Mouse (Mus musculus) stomach, postnatal 0 days (tissue): ENCODE data around the gene Tlx2. TPM values are rescaled to one million over a fixed set of nuclear protein-coding genes. Genes with fewer than 3 reads are reported as not detected.
A peak's percentile ranks its signal among the peaks of the same experiment; 100 is the strongest.

ENCODE experiments used
- ATAC-seq: fragments of 200-750 bp; cut with Nextera tagmentation; 2 replicates; pipeline ENCODE4 v1.8.0; 2017; ENCODE audit not compliant: low FRiP score, low TSS enrichment
- DNase-seq: peaks from one replicate; pipeline ENCODE4 v3.0.0-alpha.2; 2016; ENCODE audit warnings: low spot score
- H3K27ac ChIP-seq: fragments of 300-500 bp; sonication (generic); replicated peaks from 2 replicates; pipeline ENCODE4 v1.5.1; 2014; ENCODE audit warnings: mild to moderate bottlenecking, control low read depth
- H3K27me3 ChIP-seq: fragments of 300-500 bp; sonication (generic); 2 replicates; pipeline ENCODE4 v1.6.1; 2014; ENCODE audit warnings: low read length; ENCODE audit not compliant: control insufficient read depth, insufficient read depth
- H3K36me3 ChIP-seq: fragments of 300-500 bp; sonication (generic); 2 replicates; pipeline ENCODE4 v1.6.1; 2014; ENCODE audit warnings: low read length, mixed read lengths; ENCODE audit not compliant: control insufficient read depth, insufficient read depth
- H3K4me1 ChIP-seq: fragments of 300-500 bp; sonication (generic); replicated peaks from 2 replicates; pipeline ENCODE4 v1.6.1; 2014; ENCODE audit warnings: antibody characterized with exemption; ENCODE audit not compliant: control insufficient read depth, insufficient read depth
- H3K4me2 ChIP-seq: fragments of 300-500 bp; sonication (generic); replicated peaks from 2 replicates; pipeline ENCODE4 v1.6.1; 2014; ENCODE audit warnings: low read depth, mild to moderate bottlenecking, control low read depth, moderate library complexity
- H3K4me3 ChIP-seq: fragments of 300-500 bp; sonication (generic); 2 replicates; pipeline ENCODE4 v1.5.1; 2014; ENCODE audit warnings: low read depth, low read length, control low read depth
- H3K9ac ChIP-seq: fragments of 300-500 bp; sonication (generic); 2 replicates; pipeline ENCODE4 v1.6.1; 2014; ENCODE audit warnings: mild to moderate bottlenecking, low read length, control low read depth, mixed read lengths
- H3K9me3 ChIP-seq: fragments of 300-500 bp; sonication (generic); 2 replicates; pipeline ENCODE4 v1.6.1; 2016; ENCODE audit warnings: low read length; ENCODE audit not compliant: control insufficient read depth
- CTCF ChIP-seq: IDR thresholded peaks from 2 replicates; pipeline ENCODE4 v1.5.1; 2016; ENCODE audit warnings: antibody characterized with exemption, low read depth, mild to moderate bottlenecking, moderate library complexity
- EP300 ChIP-seq: optimal IDR thresholded peaks from 2 replicates; pipeline ENCODE3; 2016; ENCODE audit warnings: antibody characterized with exemption
- WGBS: fragments of 180-500 bp; shearing (Covaris S2); extraction: QIAGEN DNeasy Blood & Tissue Kit; methylation state at CpG from one replicate; pipeline ENCODE4 v1.1.7; 2014; 5-methylcytosine and 5-hydroxymethylcytosine counted together
- polyA plus RNA-seq: library from polyadenylated mRNA; unstranded; fragments of >200 nt; fragmentation: Nextera tagmentation; extraction: Ambion mirVana; gene quantifications from 2 replicates; pipeline ENCODE4 v1.2.1, GENCODE M21; 2015

The Tlx2 gene
- polyA plus RNA-seq, 1 experiment from 2014 or later = 2.4 TPM

- DNase-seq (peak; percentile 81), ATAC-seq (peak; percentile 78)
- Histone ChIP-seq H3K4me1 (no peaks in the 10 kb centered on the region), H3K4me2 (peak within 1 kb of the TSS; percentile 80), H3K9ac (peak within 1 kb of the TSS; percentile 68), H3K9me3 (no peaks in the 10 kb centered on the region), H3K27me3 (no peaks in the 10 kb centered on the region), H3K36me3 (no peaks in the 10 kb centered on the region), H3K27ac (peak within 1 kb of the TSS; percentile 82), H3K4me3 (peak within 1 kb of the TSS; percentile 65)
- TF ChIP-seq EP300 = no peak
- TF ChIP-seq CTCF = no peak
- under 1% methylated on average over 49 of the region's 51 CpGs for WGBS
Observed at GRCm38 (mm10) chr6:83033249-83034185, 36.6 kb downstream of the Tlx2 start, which contains the start of the genes Dok1 and Loxl3. TSS of gene Dok1 (minus strand) at chr6:83033471. TSS of gene Loxl3 (plus strand) at chr6:83034173.

GRCm38 (mm10) chr6:83032769-83033191 is 37.3 kb downstream of the Tlx2 start:
- peak overlapping the region; percentile 68 for H3K9ac ChIP-seq
- no peak for TF ChIP-seq EP300
- peak; percentile 49; the same call in 1 of the 2 replicates for TF ChIP-seq CTCF
- no peaks in the 10 kb centered on the region for H3K4me1 ChIP-seq
- peak overlapping the region; percentile 82 for H3K27ac ChIP-seq
- H3K4me2 ChIP-seq = peak overlapping the region; percentile 80
- no peaks in the 10 kb centered on the region for H3K36me3 ChIP-seq
- H3K9me3 ChIP-seq = no peaks in the 10 kb centered on the region
- peak overlapping the region; percentile 65 for H3K4me3 ChIP-seq
- H3K27me3 ChIP-seq = no peaks in the 10 kb centered on the region
- ATAC-seq = peak; percentile 51
- DNase-seq = peak; percentile 68
- under 1% methylated on average over 31 of the region's 31 CpGs for WGBS

- Histone ChIP-seq H3K27me3 (no peaks in the 10 kb centered on the region), H3K4me1 (no peaks in the 10 kb centered on the region), H3K9ac (peak overlapping the region; percentile 68), H3K9me3 (no peaks in the 10 kb centered on the region), H3K4me2 (peak overlapping the region; percentile 80), H3K27ac (no peak overlapping the region), H3K4me3 (peak overlapping the region; percentile 65), H3K36me3 (no peaks in the 10 kb centered on the region)
- 53% methylated on average over 18 of the region's 18 CpGs for WGBS
- ATAC-seq = no peak
- no peak for TF ChIP-seq CTCF
- no peak for TF ChIP-seq EP300
- no peak for DNase-seq
Observed at GRCm38 (mm10) chr6:83031921-83032590, 38.0 kb downstream of the Tlx2 start.

DNA sequence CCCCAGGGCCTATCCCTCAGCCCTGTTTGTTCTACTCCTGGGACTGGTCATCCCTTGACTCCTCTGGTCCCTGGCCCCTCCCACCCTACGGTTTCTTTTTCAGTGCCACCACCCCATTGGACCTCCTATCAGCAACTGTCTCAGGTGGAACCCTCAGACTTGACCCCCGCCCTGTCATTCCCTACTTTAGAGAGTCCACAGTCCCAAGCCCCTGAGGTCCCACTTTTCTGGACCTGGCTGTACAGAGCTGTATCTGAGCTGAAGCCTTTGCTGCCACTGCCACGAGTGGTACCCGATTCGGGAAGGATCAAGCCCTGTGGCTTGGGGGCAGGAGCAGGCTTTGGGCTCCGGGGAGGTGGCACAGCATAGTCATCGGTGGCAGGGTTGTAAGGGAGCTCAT is 39.0 kb downstream of the Tlx2 start:
- Histone ChIP-seq H3K4me1 (no peaks in the 10 kb centered on the region), H3K4me3 (no peak overlapping the region), H3K27ac (no peak overlapping the region), H3K9me3 (no peaks in the 10 kb centered on the region), H3K36me3 (no peaks in the 10 kb centered on the region), H3K9ac (no peak overlapping the region), H3K4me2 (no peak overlapping the region), H3K27me3 (no peaks in the 10 kb centered on the region)
- WGBS = 83% methylated on average over 7 of the region's 7 CpGs
- no peak for ATAC-seq
- DNase-seq = no peak
- TF ChIP-seq CTCF (no peak), EP300 (no peak)

DNA sequence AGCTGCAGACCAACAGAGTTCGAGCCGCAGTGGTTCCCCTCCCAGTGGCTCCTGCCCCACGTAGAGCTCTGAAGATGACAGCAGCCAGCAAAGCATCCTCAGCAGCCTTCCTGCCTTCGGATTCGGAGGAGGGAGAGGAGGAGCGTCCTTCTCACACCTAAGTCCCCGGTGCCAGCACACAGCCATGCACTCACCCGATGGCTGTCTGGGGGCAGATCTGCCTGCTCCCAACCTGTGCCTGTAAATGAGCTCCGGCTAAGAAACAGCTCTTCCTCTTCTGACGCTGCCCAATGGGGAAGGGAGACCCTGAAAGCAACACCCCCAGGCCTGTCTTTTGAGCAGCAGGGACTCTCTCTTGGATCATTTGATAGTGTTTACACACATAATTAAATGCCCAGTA is 40.3 kb downstream of the Tlx2 start:
- no peak for ATAC-seq

More for the DNA sequence above, 40.3 kb downstream of the Tlx2 start:
- Histone ChIP-seq H3K27me3 (no peaks in the 10 kb centered on the region), H3K4me1 (no peaks in the 10 kb centered on the region), H3K36me3 (no peaks in the 10 kb centered on the region), H3K4me2 (no peak overlapping the region), H3K9me3 (no peaks in the 10 kb centered on the region), H3K9ac (no peak overlapping the region), H3K4me3 (no peak overlapping the region), H3K27ac (no peak overlapping the region)
- 52% methylated on average over 10 of the region's 10 CpGs for WGBS
- no peak for DNase-seq
- TF ChIP-seq CTCF = no peak
- TF ChIP-seq EP300 = no peak
